Mouse (Mus musculus): ENCODE results near the gene Olfr552. TPM values are rescaled to one million over a fixed set of nuclear protein-coding genes. Genes with fewer than 3 reads are reported as not detected.

Olfr552 gene
- total RNA-seq, 1 experiment from 2014 or later = not detected

Other genes with a start within 250 kb of the Olfr552 start
- gene Rrm1, start 156.1 kb upstream of the Olfr552 start, total RNA-seq (2017) = 50.5 and 58.1 TPM in 2 replicates
- gene Olfr543, start 116.1 kb upstream of the Olfr552 start, total RNA-seq (2017) = not detected in 2 replicates
- not detected in 2 replicates for gene Olfr544, start 109.5 kb upstream of the Olfr552 start, total RNA-seq (2017)
- not detected in 2 replicates for gene Olfr545, start 98.2 kb upstream of the Olfr552 start, total RNA-seq (2017)
- gene Olfr547, start 63.0 kb upstream of the Olfr552 start, total RNA-seq (2017) = not detected in 2 replicates
- not detected in 2 replicates for gene Olfr548-ps1, start 56.9 kb upstream of the Olfr552 start, total RNA-seq (2017)
- gene Olfr549, start 47.9 kb upstream of the Olfr552 start, total RNA-seq (2017) = not detected in 2 replicates
- gene Trim21, start 32.3 kb upstream of the Olfr552 start, total RNA-seq (2017) = 48.9 and 65.3 TPM in 2 replicates
- gene Olfr550, start 26.3 kb upstream of the Olfr552 start, total RNA-seq (2017) = 0.12 TPM in 1 of 2 replicates, not detected in the other
- gene Olfr551, start 5.9 kb upstream of the Olfr552 start, total RNA-seq (2017) = not detected in 2 replicates
- not detected in 2 replicates for gene Olfr553, start 20.4 kb downstream of the Olfr552 start, total RNA-seq (2017)
- gene Olfr554, start 40.7 kb downstream of the Olfr552 start, total RNA-seq (2017) = 0.47 TPM in 1 of 2 replicates, not detected in the other
- gene Olfr555, start 61.1 kb downstream of the Olfr552 start, total RNA-seq (2017) = not detected in 2 replicates
- gene Olfr556, start 67.1 kb downstream of the Olfr552 start, total RNA-seq (2017) = not detected in 2 replicates
- 10.6 and 12.5 TPM in 2 replicates for gene Trim68, start 89.6 kb downstream of the Olfr552 start, total RNA-seq (2017)
- not detected in 2 replicates for gene Olfr557, start 98.1 kb downstream of the Olfr552 start, total RNA-seq (2017)
- gene Olfr558, start 104.4 kb downstream of the Olfr552 start, total RNA-seq (2017) = not detected in 2 replicates
- gene Olfr33, start 121.3 kb downstream of the Olfr552 start, total RNA-seq (2017) = not detected in 2 replicates
- gene Olfr559, start 129.7 kb downstream of the Olfr552 start, total RNA-seq (2017) = not detected in 2 replicates
- gene Olfr560, start 161.6 kb downstream of the Olfr552 start, total RNA-seq (2017) = 0.37 TPM in 1 of 2 replicates, not detected in the other
- gene Olfr78, start 161.7 kb downstream of the Olfr552 start, total RNA-seq (2017) = 0.12 TPM in 1 of 2 replicates, not detected in the other
- not detected in 2 replicates for gene Olfr561, start 173.5 kb downstream of the Olfr552 start, total RNA-seq (2017)
- not detected in 2 replicates for gene Olfr564, start 205.7 kb downstream of the Olfr552 start, total RNA-seq (2017)

Measured in neutrophil, adult 5-6 weeks (primary cell).